Mouse (Mus musculus): ENCODE results near the gene Zeb2. TPM values are rescaled to one million over a fixed set of nuclear protein-coding genes. Genes with fewer than 3 reads are reported as not detected.

The Zeb2 gene
- polyA plus RNA-seq, 1 experiment from 2014 or later: 49.0 TPM

DNA sequence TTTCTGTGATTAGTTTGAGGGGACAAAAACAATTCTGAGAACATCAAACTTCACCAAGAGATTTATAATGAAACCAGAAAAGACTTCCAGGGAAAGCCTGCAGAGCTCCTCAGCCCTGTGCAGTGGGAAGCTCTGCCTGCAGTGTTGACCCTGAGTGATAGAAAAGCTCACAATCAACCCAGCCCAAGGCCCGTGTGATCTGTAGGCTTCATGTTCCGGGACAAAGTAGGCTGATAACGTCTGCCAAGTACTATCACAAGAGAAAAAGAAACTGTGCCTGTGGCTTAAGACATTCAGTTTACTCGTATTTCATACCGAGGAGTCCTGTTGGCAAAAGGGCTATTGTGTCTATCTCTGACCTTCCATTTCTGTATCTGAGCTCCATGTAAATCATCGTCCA, 143.4 kb downstream of the Zeb2 start:
- Histone ChIP-seq H3K4me1 (ENCODE audit: control insufficient read depth, insufficient read depth, low read length) (peaks cover 2% of the 10 kb centered on the region), H3K4me2 (ENCODE audit: low read depth, low read length) (no peak overlapping the region), H3K9me3 (ENCODE audit: control insufficient read depth, low read length) (no peaks in the 10 kb centered on the region), H3K4me3 (ENCODE audit: low read depth, low read length) (no peak overlapping the region), H3K27me3 (replicated peaks; ENCODE audit: control insufficient read depth, insufficient read depth, low read length) (no peaks in the 10 kb centered on the region), H3K27ac (replicated peaks; ENCODE audit: low read depth, low read length) (no peak overlapping the region), H3K36me3 (ENCODE audit: control insufficient read depth, insufficient read depth, low read length) (no peaks in the 10 kb centered on the region), H3K9ac (ENCODE audit: low read depth, low read length) (no peak overlapping the region)
- WGBS: 88% methylated on average over 6 of the region's 6 CpGs
- no peak for DNase-seq (ENCODE audit: low spot score)
- no peak for ATAC-seq (ENCODE audit: low read depth)

DNA sequence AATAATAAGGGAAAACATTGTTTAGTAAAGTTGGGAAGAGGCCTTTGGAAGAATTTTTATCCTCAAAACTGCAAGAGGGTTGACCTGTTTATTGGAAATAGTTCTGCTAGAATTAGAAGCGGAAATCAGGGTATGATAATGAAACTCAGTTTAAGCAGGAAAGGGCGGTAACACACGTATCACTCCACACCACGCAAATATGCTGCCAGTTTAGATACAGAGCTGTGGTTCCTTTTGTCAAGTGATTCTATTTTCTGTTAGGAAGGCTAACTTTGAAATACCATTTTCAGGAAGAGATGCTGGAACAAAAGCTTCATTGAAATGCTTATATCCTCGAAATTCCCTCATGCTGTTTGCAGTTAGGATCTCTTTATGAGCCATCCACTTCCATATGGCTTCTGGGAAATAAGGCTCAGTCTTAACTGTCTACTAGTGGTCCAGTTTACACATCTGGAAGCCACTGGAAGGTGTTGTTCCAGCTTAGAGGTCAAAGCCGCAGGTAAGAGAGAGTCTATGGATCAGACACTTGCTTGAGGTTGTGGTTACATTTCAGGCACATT, 147.0 kb downstream of the Zeb2 start:
- H3K36me3 ChIP-seq (ENCODE audit: control insufficient read depth, insufficient read depth, low read length): no peaks in the 10 kb centered on the region
- no peaks in the 10 kb centered on the region for H3K9me3 ChIP-seq (ENCODE audit: control insufficient read depth, low read length)
- DNase-seq (ENCODE audit: low spot score) (no peak), ATAC-seq (ENCODE audit: low read depth) (no peak)
- no peak overlapping the region for H3K4me2 ChIP-seq (ENCODE audit: low read depth, low read length)
- no peak overlapping the region for H3K4me3 ChIP-seq (ENCODE audit: low read depth, low read length)
- no peaks in the 10 kb centered on the region for H3K4me1 ChIP-seq (ENCODE audit: control insufficient read depth, insufficient read depth, low read length)
- no peak overlapping the region for H3K27ac ChIP-seq (replicated peaks; ENCODE audit: low read depth, low read length)
- H3K9ac ChIP-seq (ENCODE audit: low read depth, low read length): no peak overlapping the region
- no peaks in the 10 kb centered on the region for H3K27me3 ChIP-seq (replicated peaks; ENCODE audit: control insufficient read depth, insufficient read depth, low read length)
- WGBS: 86% methylated on average over 6 of the region's 6 CpGs

GRCm38 (mm10) chr2:44969640-44970039, 147.6 kb downstream of the Zeb2 start:
- H3K36me3 ChIP-seq (ENCODE audit: control insufficient read depth, insufficient read depth, low read length): no peaks in the 10 kb centered on the region
- no peaks in the 10 kb centered on the region for H3K4me1 ChIP-seq (ENCODE audit: control insufficient read depth, insufficient read depth, low read length)
- no peaks in the 10 kb centered on the region for H3K9me3 ChIP-seq (ENCODE audit: control insufficient read depth, low read length)
- H3K9ac ChIP-seq (ENCODE audit: low read depth, low read length): no peak overlapping the region
- no peak overlapping the region for H3K27ac ChIP-seq (replicated peaks; ENCODE audit: low read depth, low read length)
- DNase-seq (ENCODE audit: low spot score) (no peak), ATAC-seq (ENCODE audit: low read depth) (no peak)
- no peaks in the 10 kb centered on the region for H3K27me3 ChIP-seq (replicated peaks; ENCODE audit: control insufficient read depth, insufficient read depth, low read length)
- WGBS: 96% methylated on average over 1 of the region's 1 CpGs
- H3K4me2 ChIP-seq (ENCODE audit: low read depth, low read length): no peak overlapping the region
- no peak overlapping the region for H3K4me3 ChIP-seq (ENCODE audit: low read depth, low read length)

DNA sequence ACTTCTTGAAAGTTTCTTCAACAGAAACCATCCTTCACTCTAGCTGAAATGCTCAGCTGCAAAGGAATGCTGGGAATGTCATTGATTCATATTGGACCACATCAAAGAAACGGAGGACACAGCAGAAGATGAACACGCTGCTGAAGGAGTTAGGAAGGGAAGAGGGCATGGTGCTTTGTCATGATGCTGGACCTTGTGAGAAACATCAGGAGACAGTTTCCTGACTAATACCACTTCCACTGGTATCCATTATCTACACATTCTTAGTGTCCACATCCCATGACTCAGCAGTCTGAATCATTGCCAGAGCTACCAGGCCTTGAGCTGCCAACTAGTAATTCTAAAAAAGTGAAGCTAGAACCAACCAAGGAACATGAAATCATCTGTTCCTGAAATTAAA, 148.0 kb downstream of the Zeb2 start:
- H3K27ac ChIP-seq (replicated peaks; ENCODE audit: low read depth, low read length): no peak overlapping the region
- no peak overlapping the region for H3K4me2 ChIP-seq (ENCODE audit: low read depth, low read length)
- H3K4me3 ChIP-seq (ENCODE audit: low read depth, low read length): no peak overlapping the region
- no peak for ATAC-seq (ENCODE audit: low read depth)
- H3K9ac ChIP-seq (ENCODE audit: low read depth, low read length): no peak overlapping the region
- DNase-seq (ENCODE audit: low spot score): no peak
- H3K9me3 ChIP-seq (ENCODE audit: control insufficient read depth, low read length): no peaks in the 10 kb centered on the region
- no peaks in the 10 kb centered on the region for H3K36me3 ChIP-seq (ENCODE audit: control insufficient read depth, insufficient read depth, low read length)
- no peaks in the 10 kb centered on the region for H3K4me1 ChIP-seq (ENCODE audit: control insufficient read depth, insufficient read depth, low read length)
- 56% methylated on average over 2 of the region's 2 CpGs for WGBS
- H3K27me3 ChIP-seq (replicated peaks; ENCODE audit: control insufficient read depth, insufficient read depth, low read length): no peaks in the 10 kb centered on the region

DNA sequence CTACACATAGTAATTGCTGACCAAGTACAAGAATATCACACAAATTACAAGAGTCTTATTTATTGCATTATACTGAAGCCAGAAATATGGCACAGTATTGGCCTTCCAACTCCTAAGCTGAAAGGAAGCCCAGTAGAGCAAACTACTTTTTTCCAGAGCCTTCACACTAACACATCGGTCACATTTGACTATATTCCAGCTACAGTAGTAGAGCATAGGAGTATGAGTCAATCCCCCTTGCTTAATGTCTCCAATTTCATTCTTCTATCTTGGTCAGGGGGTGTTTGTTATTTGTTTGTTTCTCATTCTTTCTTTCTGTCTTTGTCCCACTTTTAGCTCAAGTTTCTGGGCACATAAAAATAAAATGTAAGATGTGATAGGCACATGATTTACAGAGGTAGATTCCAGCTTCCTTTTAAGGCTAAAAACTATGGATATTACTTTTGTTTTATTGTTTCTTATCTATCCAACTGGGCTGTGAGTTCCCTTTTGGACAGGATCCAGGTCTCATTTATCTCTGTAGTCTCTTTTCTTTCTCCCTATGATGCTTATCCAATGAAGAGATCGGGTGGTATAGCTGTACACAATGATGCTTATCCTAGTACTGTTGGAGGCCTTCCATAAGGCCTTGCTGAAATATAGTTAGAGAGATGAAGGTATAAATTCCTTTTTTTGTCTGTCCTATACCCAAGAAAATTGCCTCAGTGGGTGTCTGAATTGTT, 151.2 kb downstream of the Zeb2 start:
- no peak overlapping the region for H3K4me3 ChIP-seq (ENCODE audit: low read depth, low read length)
- no peak overlapping the region for H3K9ac ChIP-seq (ENCODE audit: low read depth, low read length)
- ATAC-seq (ENCODE audit: low read depth): no peak
- H3K27me3 ChIP-seq (replicated peaks; ENCODE audit: control insufficient read depth, insufficient read depth, low read length): no peaks in the 10 kb centered on the region
- H3K4me2 ChIP-seq (ENCODE audit: low read depth, low read length): no peak overlapping the region
- 83% methylated on average over 2 of the region's 2 CpGs for WGBS
- H3K9me3 ChIP-seq (ENCODE audit: control insufficient read depth, low read length): no peaks in the 10 kb centered on the region
- no peaks in the 10 kb centered on the region for H3K4me1 ChIP-seq (ENCODE audit: control insufficient read depth, insufficient read depth, low read length)
- DNase-seq (ENCODE audit: low spot score): no peak
- H3K27ac ChIP-seq (replicated peaks; ENCODE audit: low read depth, low read length): no peak overlapping the region
- no peaks in the 10 kb centered on the region for H3K36me3 ChIP-seq (ENCODE audit: control insufficient read depth, insufficient read depth, low read length)

DNA sequence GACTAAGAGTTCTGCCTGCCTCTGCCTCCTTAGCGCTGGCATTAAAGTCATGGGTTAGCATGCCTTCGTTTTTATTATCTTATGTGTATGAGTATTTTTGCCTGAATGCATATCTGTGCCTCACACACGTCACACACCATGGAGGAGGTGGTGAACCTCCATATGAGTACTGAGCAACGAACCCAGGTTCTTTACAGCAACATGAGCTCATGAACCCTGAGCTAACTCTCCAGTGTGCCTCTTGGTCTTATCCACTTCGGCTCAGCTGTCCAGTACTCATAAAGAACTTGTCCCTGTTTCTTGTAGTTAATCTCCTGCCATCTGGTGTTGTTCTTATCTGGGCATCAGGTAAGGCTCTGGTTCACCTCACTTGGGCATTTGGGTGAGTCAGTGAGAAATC, 154.6 kb downstream of the Zeb2 start:
- no peaks in the 10 kb centered on the region for H3K36me3 ChIP-seq (ENCODE audit: control insufficient read depth, insufficient read depth, low read length)
- H3K9ac ChIP-seq (ENCODE audit: low read depth, low read length): no peak overlapping the region
- H3K9me3 ChIP-seq (ENCODE audit: control insufficient read depth, low read length): no peaks in the 10 kb centered on the region
- WGBS: 89% methylated on average over 5 of the region's 5 CpGs
- ATAC-seq (ENCODE audit: low read depth) (no peak), DNase-seq (ENCODE audit: low spot score) (no peak)
- no peak overlapping the region for H3K27ac ChIP-seq (replicated peaks; ENCODE audit: low read depth, low read length)
- no peak overlapping the region for H3K4me2 ChIP-seq (ENCODE audit: low read depth, low read length)
- no peaks in the 10 kb centered on the region for H3K27me3 ChIP-seq (replicated peaks; ENCODE audit: control insufficient read depth, insufficient read depth, low read length)
- H3K4me3 ChIP-seq (ENCODE audit: low read depth, low read length): no peak overlapping the region
- no peaks in the 10 kb centered on the region for H3K4me1 ChIP-seq (ENCODE audit: control insufficient read depth, insufficient read depth, low read length)

GRCm38 (mm10) chr2:44961192-44961591, 156.0 kb downstream of the Zeb2 start:
- H3K27ac ChIP-seq (replicated peaks; ENCODE audit: low read depth, low read length): no peak overlapping the region
- no peak for ATAC-seq (ENCODE audit: low read depth)
- 89% methylated on average over 4 of the region's 4 CpGs for WGBS
- DNase-seq (ENCODE audit: low spot score): no peak
- no peak overlapping the region for H3K4me3 ChIP-seq (ENCODE audit: low read depth, low read length)
- H3K9ac ChIP-seq (ENCODE audit: low read depth, low read length): no peak overlapping the region
- no peaks in the 10 kb centered on the region for H3K4me1 ChIP-seq (ENCODE audit: control insufficient read depth, insufficient read depth, low read length)
- H3K9me3 ChIP-seq (ENCODE audit: control insufficient read depth, low read length): no peaks in the 10 kb centered on the region
- no peaks in the 10 kb centered on the region for H3K36me3 ChIP-seq (ENCODE audit: control insufficient read depth, insufficient read depth, low read length)
- no peak overlapping the region for H3K4me2 ChIP-seq (ENCODE audit: low read depth, low read length)
- no peaks in the 10 kb centered on the region for H3K27me3 ChIP-seq (replicated peaks; ENCODE audit: control insufficient read depth, insufficient read depth, low read length)

DNA sequence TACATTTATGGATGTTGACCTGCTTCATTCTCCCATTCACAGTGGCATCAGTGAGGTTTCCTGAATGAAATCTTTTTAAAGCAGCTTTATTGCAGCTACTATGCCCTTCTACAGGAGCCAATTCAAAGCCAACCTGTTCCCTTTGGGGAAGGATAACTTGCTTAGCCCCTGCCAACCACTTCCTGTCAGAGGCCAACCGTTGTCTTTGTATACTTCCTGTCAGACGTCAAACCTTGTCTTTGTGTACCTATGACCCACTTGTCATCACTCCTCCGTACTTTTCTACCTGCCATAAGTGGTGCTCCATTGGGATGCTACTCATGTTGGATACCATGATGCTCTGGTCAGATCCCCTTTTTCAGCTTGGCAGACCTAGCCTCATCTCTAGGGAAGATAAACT, 156.6 kb downstream of the Zeb2 start:
- H3K27ac ChIP-seq (replicated peaks; ENCODE audit: low read depth, low read length): no peak overlapping the region
- no peak overlapping the region for H3K4me3 ChIP-seq (ENCODE audit: low read depth, low read length)
- ATAC-seq (ENCODE audit: low read depth): no peak
- no peaks in the 10 kb centered on the region for H3K9me3 ChIP-seq (ENCODE audit: control insufficient read depth, low read length)
- no peak for DNase-seq (ENCODE audit: low spot score)
- 72% methylated on average over 3 of the region's 3 CpGs for WGBS
- H3K36me3 ChIP-seq (ENCODE audit: control insufficient read depth, insufficient read depth, low read length): no peaks in the 10 kb centered on the region
- no peaks in the 10 kb centered on the region for H3K27me3 ChIP-seq (replicated peaks; ENCODE audit: control insufficient read depth, insufficient read depth, low read length)
- H3K9ac ChIP-seq (ENCODE audit: low read depth, low read length): no peak overlapping the region
- no peak overlapping the region for H3K4me2 ChIP-seq (ENCODE audit: low read depth, low read length)
- no peaks in the 10 kb centered on the region for H3K4me1 ChIP-seq (ENCODE audit: control insufficient read depth, insufficient read depth, low read length)

DNA sequence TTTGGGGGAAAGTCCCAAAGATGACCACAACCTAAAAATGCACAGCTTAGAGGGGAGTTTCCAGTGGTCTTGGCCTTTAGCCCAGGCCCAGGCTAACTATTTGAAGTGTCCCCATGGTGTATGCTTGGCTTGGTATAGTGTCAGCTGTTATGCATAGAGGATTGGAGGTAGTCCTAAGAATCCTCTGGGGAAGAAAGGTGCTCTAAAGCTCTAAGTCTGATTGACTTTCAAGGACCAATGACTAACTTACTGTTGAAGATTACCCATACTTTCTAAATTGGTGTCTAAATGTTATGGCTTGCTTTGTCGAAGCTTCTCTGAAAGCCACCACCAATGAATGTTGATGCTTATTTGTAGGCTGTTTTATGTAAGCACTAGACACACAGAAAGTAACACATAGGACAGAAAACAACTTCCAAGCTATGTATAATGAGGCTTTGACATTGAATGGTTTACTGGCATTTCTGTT, 159.8 kb downstream of the Zeb2 start:
- DNase-seq (ENCODE audit: low spot score): no peak
- Histone ChIP-seq H3K9ac (ENCODE audit: low read depth, low read length) (no peak overlapping the region), H3K4me2 (ENCODE audit: low read depth, low read length) (no peak overlapping the region), H3K27ac (replicated peaks; ENCODE audit: low read depth, low read length) (no peak overlapping the region), H3K4me1 (ENCODE audit: control insufficient read depth, insufficient read depth, low read length) (no peaks in the 10 kb centered on the region), H3K27me3 (replicated peaks; ENCODE audit: control insufficient read depth, insufficient read depth, low read length) (no peaks in the 10 kb centered on the region), H3K36me3 (ENCODE audit: control insufficient read depth, insufficient read depth, low read length) (no peaks in the 10 kb centered on the region), H3K9me3 (ENCODE audit: control insufficient read depth, low read length) (no peaks in the 10 kb centered on the region), H3K4me3 (ENCODE audit: low read depth, low read length) (no peak overlapping the region)
- ATAC-seq (ENCODE audit: low read depth): no peak
- 86% methylated on average over 1 of the region's 1 CpGs for WGBS
